Mouse (Mus musculus) cerebellum, adult (tissue): ENCODE results near the gene Slc22a22.

Source experiments
- ATAC-seq: cut with Nextera tagmentation; 2 replicates; pipeline ENCODE4 v1.9.2; 2017; ENCODE audit warnings: mild to moderate bottlenecking, moderate library complexity, mixed read lengths; ENCODE audit not compliant: insufficient number of reproducible peaks, low FRiP score, low TSS enrichment

Gene Slc22a22

DNA sequence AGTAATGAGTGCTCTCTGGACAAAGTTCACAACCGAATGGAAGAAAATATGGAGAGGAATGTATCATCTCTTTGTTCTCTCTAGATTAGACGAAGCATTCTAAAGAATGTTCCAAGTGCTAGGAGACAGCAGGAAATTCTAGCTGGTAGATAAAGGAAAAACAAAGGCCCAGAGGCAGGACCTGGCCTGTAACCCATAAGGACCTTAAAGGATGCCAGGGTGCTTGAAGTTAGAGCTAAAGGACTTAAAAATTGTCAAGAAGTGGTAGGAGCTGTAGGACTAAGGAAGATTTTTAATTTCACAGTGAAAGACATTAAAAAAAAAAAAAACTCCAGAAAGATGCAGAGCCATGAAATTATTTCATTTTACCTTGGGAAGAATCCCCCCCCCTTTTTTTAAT, at the start of gene Slc22a22:
TSS of gene Slc22a22 (minus strand) at position 101 of the 400 bp plus-strand sequence.
- ATAC-seq = no peak

DNA sequence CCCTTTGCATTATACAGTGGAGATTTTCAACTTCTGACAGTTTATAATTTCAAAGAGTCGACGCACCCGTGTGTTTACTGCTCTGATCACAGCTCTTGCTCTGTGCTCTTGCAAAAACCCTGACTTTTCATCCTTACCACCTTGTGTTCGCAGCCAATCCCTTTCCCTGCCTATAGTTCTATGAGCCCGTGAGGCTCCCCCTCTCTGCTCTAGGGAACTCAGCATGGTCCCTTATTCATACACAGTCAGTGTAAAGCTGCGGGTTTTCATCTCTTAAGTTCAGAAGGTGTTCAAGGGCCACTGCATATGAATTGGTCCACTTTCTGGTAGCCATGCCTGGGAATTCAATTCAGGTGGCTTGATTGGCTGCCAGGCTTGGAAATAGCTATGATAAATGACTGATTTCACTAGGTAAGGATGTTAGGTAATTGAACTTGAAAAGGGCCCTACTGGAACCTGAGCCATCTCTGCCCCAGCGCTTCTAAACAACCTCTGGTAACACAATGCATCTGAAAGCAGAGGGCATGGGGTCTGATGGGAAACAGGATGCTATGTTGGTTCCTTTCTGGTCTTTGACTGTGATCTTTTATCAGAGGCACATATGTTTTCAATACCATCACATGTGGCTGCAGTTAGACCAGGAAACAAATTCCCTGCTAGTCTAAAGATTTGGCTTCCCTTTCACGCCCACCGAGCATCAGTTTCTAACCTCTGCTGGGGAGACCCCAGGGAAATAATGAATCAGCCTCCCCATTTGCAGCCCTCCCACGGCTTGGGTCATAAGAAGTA, 46.3 kb upstream of the Slc22a22 start:
- ATAC-seq = no peak

DNA sequence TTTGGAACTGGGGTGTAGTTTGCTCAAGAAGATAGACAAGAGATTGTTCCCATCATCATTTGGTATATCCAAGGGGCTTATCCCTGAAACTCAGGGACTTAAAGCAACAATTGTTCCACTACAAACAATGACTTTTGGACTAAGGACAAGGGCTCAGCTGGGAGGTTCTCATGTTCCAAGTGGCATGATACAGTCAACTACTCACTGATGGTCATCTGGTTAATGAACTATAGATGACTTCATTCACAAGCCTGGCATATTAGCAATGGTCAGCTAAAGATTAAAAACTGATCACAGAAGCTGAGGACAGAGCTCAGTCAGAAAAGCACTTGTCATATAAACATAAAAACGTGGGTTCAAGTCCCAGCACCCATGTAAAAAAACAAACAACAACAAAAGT, 44.7 kb upstream of the Slc22a22 start:
- ATAC-seq = no peak

GRCm38 (mm10) chr15:57509185-57510172, 32.1 kb upstream of the Slc22a22 start:
- no peak for ATAC-seq

DNA sequence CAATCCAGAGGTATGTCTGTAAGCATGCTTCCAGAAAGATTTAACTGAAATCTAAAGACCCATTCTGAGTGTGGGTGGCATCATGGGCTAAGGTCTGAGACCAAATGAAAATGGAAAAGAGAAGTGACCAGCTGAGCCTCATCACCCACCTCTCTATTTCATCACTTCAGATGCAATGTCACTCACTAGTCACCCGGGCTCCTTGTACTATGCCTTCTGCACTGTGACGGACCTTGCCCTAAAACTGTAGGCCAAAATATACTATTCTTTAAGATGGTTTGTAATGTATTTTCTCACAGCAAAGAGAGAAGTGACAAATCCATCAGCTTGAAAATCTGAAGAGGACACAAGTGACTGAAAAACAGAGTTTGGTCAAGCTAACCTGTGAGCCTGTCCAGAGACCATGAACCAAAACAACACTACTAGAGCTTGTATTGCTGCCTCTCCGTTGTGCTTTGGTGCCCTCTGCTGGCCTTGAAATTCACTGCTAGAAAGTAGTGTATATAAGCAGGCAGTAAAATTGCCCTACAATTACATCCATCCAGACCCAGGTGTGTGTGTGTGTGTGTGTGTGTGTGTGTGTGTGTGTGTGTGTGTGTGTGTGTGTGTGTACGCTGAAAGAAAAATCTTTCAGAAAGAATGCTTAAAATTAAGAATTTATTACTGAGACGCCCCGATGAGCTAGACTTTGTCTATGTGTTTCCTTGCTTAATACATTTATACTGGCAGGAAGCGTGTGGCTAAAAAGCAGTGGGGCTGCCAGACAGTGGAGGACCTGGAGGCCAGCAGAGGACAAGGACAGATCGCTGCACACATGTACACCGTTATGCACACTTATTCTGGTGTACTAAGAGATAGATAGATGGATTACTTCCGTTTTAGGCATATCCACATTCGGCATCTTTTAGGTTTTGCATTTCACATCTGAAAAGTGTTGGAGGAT, 31.1 kb upstream of the Slc22a22 start:
- ATAC-seq = peak; percentile 84

DNA sequence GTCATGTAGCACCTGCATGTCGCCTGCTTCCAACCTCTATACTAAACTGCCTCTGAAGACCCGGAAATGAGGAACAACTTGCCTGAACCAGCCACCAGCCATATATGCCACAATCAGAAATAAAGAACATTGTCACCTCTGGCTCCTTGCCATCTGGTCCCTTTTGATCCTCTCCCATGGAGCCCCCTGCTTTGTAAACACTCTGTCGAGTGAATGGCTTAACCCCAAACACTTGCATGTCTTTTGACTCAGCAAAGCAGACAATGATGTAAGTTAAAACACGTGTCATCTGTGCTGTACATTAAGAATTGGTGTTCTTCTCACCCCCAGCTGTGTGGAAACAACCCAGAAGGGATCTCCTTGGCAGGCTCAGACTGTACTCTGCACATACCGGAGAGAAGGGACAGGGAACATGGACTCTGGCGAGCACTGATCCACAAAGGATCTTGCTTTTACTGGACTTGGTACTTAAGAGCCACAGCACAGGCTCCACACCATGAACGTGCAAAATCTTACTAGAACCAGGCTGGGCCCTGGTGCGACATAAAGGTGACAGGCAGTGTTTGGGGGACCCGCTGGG, 26.8 kb upstream of the Slc22a22 start:
- no peak for ATAC-seq

DNA sequence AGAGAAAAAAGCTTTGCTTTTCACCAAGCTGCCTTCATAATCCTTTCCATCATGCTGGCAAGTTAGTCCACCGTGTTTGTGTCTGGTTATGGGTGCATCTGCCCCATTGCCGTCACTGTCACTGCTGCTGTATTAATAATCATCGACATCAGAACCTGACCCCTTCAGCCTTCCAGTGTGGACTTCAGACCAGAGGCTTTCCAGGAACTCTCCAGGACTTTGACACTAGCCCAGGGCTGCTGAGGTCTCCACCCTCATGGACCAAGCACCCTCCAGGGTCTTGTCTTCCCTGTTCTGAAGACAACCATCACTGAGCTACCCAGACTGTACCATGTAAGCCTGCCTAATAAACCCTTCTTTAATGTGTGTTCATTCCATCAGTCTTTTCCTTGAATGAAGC, 26.2 kb upstream of the Slc22a22 start:
- no peak for ATAC-seq

GRCm38 (mm10) chr15:57501559-57501958, 24.1 kb upstream of the Slc22a22 start:
- no peak for ATAC-seq

DNA sequence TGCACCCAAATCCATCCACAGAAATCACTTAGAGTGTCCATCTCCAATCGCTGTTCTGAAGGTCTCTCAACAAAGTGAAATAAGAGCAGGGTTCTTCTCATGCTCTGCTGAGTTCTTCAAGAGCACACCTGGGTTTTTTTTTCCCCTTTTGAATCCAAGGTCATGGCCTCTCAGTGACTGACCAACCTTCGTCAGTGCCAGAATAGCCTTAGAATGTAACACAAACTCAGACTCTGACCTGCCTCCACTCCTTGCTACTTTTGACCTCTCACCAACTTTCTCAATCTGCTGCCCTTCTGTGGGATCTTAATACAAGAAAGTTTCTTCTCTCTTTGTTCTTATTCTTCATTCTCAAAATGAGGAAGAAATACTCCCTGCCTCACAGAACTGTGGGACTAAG, 18.7 kb upstream of the Slc22a22 start:
- ATAC-seq = no peak

GRCm38 (mm10) chr15:57482509-57482908, 5.1 kb upstream of the Slc22a22 start:
- no peak for ATAC-seq

- ATAC-seq = no peak
These were observed 5.8 kb downstream of the Slc22a22 start for GRCm38 (mm10) chr15:57471648-57472047.

DNA sequence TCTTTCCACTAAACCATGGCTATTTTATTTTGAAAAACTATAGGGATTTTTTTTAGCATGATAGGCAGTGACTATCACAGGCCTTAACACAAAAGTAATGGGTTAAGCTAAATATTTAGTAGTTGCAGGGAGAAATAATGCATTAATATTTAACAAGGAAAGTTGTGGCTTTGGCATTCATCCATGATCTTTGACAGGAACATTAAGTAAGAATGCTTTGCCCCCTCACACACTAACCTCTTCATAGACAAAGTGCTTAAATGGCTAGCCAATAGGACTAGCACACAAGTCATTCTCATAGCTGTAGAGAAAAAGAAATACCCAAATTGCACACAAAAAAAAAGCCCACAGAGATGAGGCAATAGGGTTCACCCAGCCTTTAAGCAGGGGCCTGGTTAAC, 11.4 kb downstream of the Slc22a22 start:
- ATAC-seq = no peak

- no peak for ATAC-seq
These were observed 12.4 kb downstream of the Slc22a22 start for GRCm38 (mm10) chr15:57465061-57465460.

DNA sequence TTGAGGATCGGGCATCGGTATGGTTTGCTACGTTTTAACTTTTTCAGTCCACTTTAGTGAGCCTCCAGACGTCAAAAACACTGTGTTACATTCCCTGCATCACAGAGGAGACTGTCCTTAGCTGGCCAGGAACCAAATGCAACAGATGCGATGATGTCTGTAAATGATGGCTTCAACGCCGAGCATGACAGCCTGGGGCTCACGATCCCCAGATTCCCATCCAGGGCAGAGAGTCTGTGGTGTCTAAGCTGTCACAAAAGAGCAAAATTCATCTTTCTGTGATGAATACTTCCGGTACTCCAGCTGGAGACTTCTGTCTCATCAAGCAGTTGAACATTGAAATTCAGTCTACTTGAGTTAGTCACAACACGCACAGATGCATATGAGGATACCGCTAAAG, 13.4 kb downstream of the Slc22a22 start:
- ATAC-seq = no peak

GRCm38 (mm10) chr15:57461284-57461683, 16.1 kb downstream of the Slc22a22 start:
- ATAC-seq = no peak

- ATAC-seq = no peak
These were observed 20.1 kb downstream of the Slc22a22 start for GRCm38 (mm10) chr15:57457374-57457773.

- ATAC-seq = no peak
These were observed 42.6 kb downstream of the Slc22a22 start for GRCm38 (mm10) chr15:57434710-57435404.

DNA sequence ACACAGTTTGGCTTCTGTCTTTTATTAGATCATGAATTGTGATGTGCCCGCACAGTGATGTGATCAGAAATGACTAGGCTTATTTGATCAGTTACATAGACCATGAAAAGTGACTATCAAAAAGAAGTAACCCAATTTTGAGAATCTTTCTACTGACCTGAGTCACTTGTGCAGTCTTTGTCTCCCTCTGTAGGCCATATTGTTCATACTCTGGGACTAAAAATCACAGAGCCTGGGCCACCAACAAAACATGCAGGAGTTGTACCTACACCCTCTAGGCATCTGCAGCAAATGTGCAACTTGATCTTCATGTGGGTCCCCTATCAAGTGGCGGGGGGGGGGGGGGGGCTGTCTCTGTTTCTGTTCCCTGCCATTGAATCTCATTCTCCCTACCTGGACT, 68.9 kb downstream of the Slc22a22 start:
- peak; percentile 56; the same call in 1 of the 2 replicates for ATAC-seq

DNA sequence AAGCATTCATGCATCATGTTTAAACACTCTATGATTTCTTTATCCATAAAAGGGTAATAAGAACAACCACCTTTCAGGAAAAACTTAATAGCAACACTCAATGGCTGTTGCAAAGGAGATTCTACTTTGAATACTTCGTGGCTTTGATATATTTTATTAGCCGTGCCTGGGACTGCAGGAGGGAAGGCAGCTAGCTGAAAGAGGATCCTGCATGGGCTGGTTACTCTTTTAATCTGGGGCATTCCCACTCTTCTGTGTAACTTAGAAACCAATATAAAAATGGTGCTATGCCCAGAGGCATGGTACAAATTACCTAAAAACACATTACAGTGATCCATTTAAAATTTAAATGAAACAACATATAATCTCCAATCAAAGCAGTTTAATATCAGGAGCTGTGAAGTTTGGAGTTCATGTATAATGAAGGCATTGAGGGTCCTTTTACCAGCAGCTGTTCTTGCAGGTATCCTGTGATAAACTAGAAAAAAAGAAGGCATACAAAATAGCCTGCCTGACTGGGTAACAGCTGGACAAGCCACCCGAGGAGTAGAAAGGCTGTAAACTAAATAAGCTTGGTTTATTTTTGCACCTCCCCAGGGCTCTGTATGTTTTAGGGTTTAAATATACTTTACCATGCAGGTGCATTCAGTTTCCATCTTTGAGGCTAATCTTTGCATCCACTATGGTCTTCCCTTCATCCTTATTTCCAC, 78.8 kb downstream of the Slc22a22 start:
- no peak for ATAC-seq
